Mouse (Mus musculus) brown adipose tissue, adult 24 weeks (tissue): ENCODE measurements at regions not wholly inside any gene's neighbourhood (a gene's known extent, or its start where the extent isn't known, plus 50 kb on each side); places are given as distances from the start of the nearest gene placed in this dataset.

Source experiments
- H3K27ac ChIP-seq: fragments of 200-500 bp; replicated peaks from 2 replicates; pipeline ENCODE4 v1.5.1; 2012; ENCODE audit warnings: low read depth, mild to moderate bottlenecking, low read length
- H3K4me1 ChIP-seq: fragments of 200-500 bp; 2 replicates; pipeline ENCODE4 v1.6.1; 2012; ENCODE audit warnings: low read length, mixed read lengths; ENCODE audit not compliant: control insufficient read depth, insufficient read depth, insufficient read length
- H3K4me3 ChIP-seq: fragments of 200-500 bp; 2 replicates; pipeline ENCODE4 v1.5.1; 2012; ENCODE audit warnings: low read depth, mild to moderate bottlenecking, low read length, moderate library complexity; ENCODE audit not compliant: insufficient read depth

GRCm38 (mm10) chr9:122437464-122437863 is 86.1 kb downstream of the Abhd5 start:
- Histone ChIP-seq H3K4me3 (no peak overlapping the region), H3K4me1 (no peaks in the 10 kb centered on the region), H3K27ac (no peak overlapping the region)

- Histone ChIP-seq H3K27ac (no peak overlapping the region), H3K4me1 (no peaks in the 10 kb centered on the region), H3K4me3 (no peak overlapping the region)
Measured at GRCm38 (mm10) chr9:122446387-122447105, 95.1 kb downstream of the Abhd5 start.

- H3K27ac ChIP-seq: no peak overlapping the region
- H3K4me1 ChIP-seq: no peaks in the 10 kb centered on the region
- no peak overlapping the region for H3K4me3 ChIP-seq
Measured at GRCm38 (mm10) chr9:122447568-122447967, 96.2 kb downstream of the Abhd5 start.

- H3K27ac ChIP-seq: no peak overlapping the region
- H3K4me3 ChIP-seq: no peak overlapping the region
- no peaks in the 10 kb centered on the region for H3K4me1 ChIP-seq
Measured at GRCm38 (mm10) chr9:122448342-122448741, 96.9 kb downstream of the Abhd5 start.

- no peaks in the 10 kb centered on the region for H3K4me1 ChIP-seq
- no peak overlapping the region for H3K4me3 ChIP-seq
- no peak overlapping the region for H3K27ac ChIP-seq
Measured at GRCm38 (mm10) chr9:122450524-122450923, 99.1 kb downstream of the Abhd5 start.

GRCm38 (mm10) chr9:122455301-122455700 is 103.9 kb downstream of the Abhd5 start:
- H3K27ac ChIP-seq: no peak overlapping the region
- H3K4me1 ChIP-seq: no peaks in the 10 kb centered on the region
- H3K4me3 ChIP-seq: no peak overlapping the region

GRCm38 (mm10) chr9:122455779-122456178 is 104.4 kb downstream of the Abhd5 start:
- Histone ChIP-seq H3K4me1 (no peaks in the 10 kb centered on the region), H3K4me3 (no peak overlapping the region), H3K27ac (no peak overlapping the region)

GRCm38 (mm10) chr9:122459491-122459890 is 108.1 kb downstream of the Abhd5 start:
- H3K27ac ChIP-seq: no peak overlapping the region
- no peak overlapping the region for H3K4me3 ChIP-seq
- no peaks in the 10 kb centered on the region for H3K4me1 ChIP-seq

GRCm38 (mm10) chr9:122471539-122471938 is 120.1 kb downstream of the Abhd5 start:
- no peak overlapping the region for H3K27ac ChIP-seq
- H3K4me3 ChIP-seq: no peak overlapping the region
- no peaks in the 10 kb centered on the region for H3K4me1 ChIP-seq

- no peak overlapping the region for H3K4me3 ChIP-seq
- H3K4me1 ChIP-seq: no peaks in the 10 kb centered on the region
- no peak overlapping the region for H3K27ac ChIP-seq
Measured at GRCm38 (mm10) chr9:122476356-122476755, 124.9 kb downstream of the Abhd5 start.

- no peak overlapping the region for H3K4me3 ChIP-seq
- H3K4me1 ChIP-seq: no peaks in the 10 kb centered on the region
- no peak overlapping the region for H3K27ac ChIP-seq
Measured at GRCm38 (mm10) chr9:122487001-122487400, 135.6 kb downstream of the Abhd5 start.

GRCm38 (mm10) chr9:122494691-122495090 is 143.3 kb downstream of the Abhd5 start:
- no peaks in the 10 kb centered on the region for H3K4me1 ChIP-seq
- no peak overlapping the region for H3K4me3 ChIP-seq
- H3K27ac ChIP-seq: no peak overlapping the region

GRCm38 (mm10) chr9:122496482-122496985 is 145.1 kb downstream of the Abhd5 start:
- H3K4me1 ChIP-seq: no peaks in the 10 kb centered on the region
- H3K4me3 ChIP-seq: no peak overlapping the region
- H3K27ac ChIP-seq: no peak overlapping the region

GRCm38 (mm10) chr9:122501864-122502341 is 150.5 kb downstream of the Abhd5 start:
- no peaks in the 10 kb centered on the region for H3K4me1 ChIP-seq
- no peak overlapping the region for H3K4me3 ChIP-seq
- H3K27ac ChIP-seq: no peak overlapping the region

- no peaks in the 10 kb centered on the region for H3K4me1 ChIP-seq
- no peak overlapping the region for H3K4me3 ChIP-seq
- no peak overlapping the region for H3K27ac ChIP-seq
Measured at GRCm38 (mm10) chr9:122521569-122521968, 170.2 kb downstream of the Abhd5 start.

- Histone ChIP-seq H3K27ac (no peak overlapping the region), H3K4me3 (no peak overlapping the region), H3K4me1 (no peaks in the 10 kb centered on the region)
Measured at GRCm38 (mm10) chr9:122525621-122526055, 174.2 kb downstream of the Abhd5 start.
